Mouse (Mus musculus) lung, adult 18-20 months (tissue): Measurements from ENCODE around the gene Rdh1.

Experiments used
- DNase-seq, 2 experiments: peaks; one replicate each; pipeline ENCODE4 v3.0.0; 2022; ENCODE audit warnings: mixed read lengths in 2 of 2

Gene Rdh1

GRCm38 (mm10) chr10:127759181-127760110 lies at the start of gene Rdh1, which contains the start of gene Rdh16f1:
Gene Rdh1 (plus strand): TSS chr10:127759721.
Gene Rdh16f1 (plus strand): TSS chr10:127759787.
- no peak for DNase-seq

- no peak for DNase-seq
Observed at GRCm38 (mm10) chr10:127710331-127710730, 49.2 kb upstream of the Rdh1 start.

DNA sequence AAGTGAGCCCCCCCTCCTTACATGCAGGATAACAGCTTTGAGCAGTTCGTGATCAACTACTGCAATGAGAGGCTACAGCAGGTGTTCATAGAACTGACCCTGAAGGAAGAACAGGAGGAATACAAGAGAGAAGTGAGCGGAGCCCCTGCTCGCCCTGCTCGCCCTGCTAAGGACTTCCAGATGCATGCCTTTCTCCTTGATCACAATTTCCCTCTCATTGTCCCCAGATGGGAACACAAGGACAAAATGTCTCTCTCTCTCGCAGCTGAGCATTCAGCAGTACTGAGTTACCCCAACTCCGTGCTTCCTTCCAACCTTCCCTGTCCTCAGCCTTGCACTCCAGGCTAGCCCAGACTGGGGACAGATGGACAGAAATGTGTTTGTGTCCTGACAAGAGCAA lies 46.8 kb upstream of the Rdh1 start:
- DNase-seq = no peak

GRCm38 (mm10) chr10:127721671-127722418 lies 37.7 kb upstream of the Rdh1 start:
- no peak for DNase-seq

DNA sequence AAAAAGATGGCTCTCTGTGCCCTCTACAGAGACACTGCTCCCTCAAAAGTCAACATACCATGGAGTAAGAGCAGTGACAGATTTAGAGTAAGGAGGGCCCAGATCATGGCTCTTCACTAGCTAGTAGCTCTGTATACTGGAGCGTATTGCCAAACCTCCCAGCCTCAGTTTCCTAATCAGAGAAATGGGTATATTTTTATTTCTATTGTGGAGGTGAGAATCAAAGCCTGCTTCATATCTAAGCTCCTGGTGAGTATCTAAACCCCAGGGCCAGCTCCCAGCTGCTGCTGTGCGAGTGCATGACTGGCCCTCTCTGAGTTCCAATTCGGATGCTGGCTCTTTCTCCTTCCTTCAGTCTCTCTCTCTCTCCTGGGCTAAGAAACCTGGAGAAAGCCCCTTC lies 35.3 kb upstream of the Rdh1 start, which contains the start of gene Tac2:
TSS of gene Tac2 (plus strand) at position 301 of the 400 bp plus-strand sequence.
- DNase-seq = no peak

DNA sequence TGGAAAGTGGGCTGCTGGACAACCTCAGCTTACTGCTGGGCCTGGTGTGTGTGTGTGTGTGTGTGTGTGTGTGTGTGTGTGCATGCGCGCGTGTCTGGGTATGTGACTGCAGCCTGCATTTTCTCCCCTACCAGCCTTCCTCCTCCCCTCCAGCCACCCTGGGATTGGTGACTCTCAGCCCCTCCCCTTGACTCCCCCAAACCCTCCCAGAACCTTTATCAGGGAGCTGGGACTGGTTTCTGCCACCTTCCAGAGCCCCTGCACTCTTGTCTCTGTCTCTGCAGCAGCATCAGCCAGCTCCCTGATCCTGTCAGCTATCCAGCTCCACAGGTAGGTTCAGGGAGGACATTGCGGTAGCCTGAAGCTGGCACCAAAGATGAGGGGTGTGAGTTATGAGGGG lies 34.4 kb upstream of the Rdh1 start:
- DNase-seq = no peak

DNA sequence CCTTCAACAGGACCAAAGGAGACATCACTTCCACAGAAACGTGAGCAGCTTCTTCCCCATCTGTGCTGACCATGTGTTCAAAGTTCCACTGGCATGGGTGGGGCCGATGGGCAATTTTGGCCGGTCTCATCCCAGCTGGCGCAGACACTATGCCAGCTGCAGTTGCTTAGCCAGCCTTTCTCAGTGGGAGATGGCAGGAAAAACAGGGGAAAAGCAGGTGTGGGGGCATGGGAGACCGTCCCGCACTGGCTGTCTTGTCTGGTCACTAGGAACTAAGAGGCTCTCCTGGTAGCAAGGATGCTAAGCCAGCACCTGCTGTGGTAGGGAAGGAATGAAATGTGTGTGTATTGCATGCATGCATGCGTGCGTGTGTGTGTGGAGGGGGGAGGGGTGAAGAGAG lies 31.1 kb upstream of the Rdh1 start:
- DNase-seq = no peak

GRCm38 (mm10) chr10:127730285-127730932 lies 29.1 kb upstream of the Rdh1 start:
- no peak for DNase-seq

DNA sequence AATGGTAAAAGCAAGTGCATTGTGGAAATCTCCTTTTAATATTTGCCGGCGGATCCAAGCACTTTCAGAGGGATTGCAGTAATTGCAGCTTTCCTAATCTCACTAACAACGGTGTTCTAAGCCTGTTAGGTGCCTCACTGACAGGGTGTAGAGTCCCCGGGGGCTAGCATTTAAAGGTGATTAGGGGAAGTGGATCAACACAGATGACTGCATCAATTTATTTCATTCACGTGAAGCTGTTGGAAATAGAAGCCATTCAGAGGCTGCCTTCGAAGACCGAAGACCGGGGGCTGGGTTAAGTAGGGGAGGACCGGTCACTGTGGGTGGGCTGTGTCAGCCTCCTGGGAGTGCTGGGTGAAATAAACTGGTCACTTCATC lies 28.6 kb upstream of the Rdh1 start:
- no peak for DNase-seq

GRCm38 (mm10) chr10:127731397-127731796 lies 28.1 kb upstream of the Rdh1 start:
- no peak for DNase-seq

DNA sequence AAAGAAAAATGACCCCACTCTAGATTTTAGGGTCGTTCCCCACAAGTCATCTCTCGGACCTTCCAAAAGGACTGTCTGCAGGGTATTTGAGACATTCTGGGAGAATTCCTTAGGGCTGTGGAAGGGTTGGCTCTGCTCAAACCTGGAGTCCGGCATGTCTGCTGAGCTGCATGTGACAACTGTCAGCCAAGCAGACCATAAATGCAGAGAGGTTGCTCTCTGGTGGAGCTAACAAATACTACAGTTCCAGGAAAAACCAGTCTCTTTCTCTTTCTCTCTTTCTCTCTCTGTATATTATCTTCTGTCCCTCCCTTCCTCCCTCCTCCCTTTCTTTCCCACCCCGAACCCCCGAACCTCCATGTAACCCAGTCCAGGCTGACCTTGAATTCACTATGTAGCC lies 25.1 kb upstream of the Rdh1 start:
- no peak for DNase-seq

DNA sequence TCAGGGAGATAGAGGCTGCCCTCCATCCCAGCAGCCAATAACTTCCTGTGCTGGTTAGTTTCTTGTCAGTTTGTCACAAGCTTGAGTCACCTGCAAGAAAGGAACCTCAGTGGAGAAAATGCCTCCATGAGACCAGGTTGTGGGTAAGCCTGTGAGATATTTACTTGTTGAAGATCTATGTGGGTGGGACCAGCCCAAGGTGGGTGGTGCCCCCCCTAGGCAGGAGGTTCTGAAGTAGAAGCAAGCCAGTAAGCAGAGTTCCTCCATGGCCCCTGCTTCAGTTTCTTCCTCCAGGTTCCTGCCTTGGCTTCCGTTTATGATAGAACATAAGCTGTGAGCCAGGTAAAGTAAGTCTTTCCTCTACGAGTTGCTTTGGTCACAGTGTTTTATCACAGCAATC lies 23.3 kb upstream of the Rdh1 start:
- DNase-seq = no peak

DNA sequence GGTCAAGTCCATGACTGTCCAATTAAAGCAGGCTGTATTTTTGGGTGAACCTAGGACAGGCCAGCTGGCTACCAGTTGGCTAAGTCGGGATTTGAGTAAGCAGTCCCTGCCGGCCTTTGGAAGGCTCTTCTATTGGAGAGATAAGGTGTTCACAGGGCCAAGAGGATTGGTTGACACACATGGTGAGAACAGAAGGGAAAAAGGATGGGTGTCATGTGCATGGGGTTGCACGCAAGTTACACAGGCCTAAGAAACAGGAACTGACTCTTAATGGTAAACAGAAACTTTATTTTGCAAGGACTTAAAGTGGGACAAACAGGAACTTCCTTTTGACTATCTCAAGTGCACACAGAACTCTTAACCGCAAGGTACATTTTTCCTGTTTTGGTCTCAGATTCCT lies 22.6 kb upstream of the Rdh1 start:
- peak; percentile 48 to 56 for DNase-seq

- DNase-seq = no peak
Observed at GRCm38 (mm10) chr10:127737552-127737951, 22.0 kb upstream of the Rdh1 start.

- DNase-seq = peak; percentile 20 to 46
Observed at GRCm38 (mm10) chr10:127738151-127738882, 21.2 kb upstream of the Rdh1 start.

- peak; percentile 77 to 83 for DNase-seq
Observed at GRCm38 (mm10) chr10:127739083-127739660, 20.3 kb upstream of the Rdh1 start, which contains the start of gene Zbtb39. Gene Zbtb39 (plus strand): TSS chr10:127739538.

- peak; percentile 23 to 35 for DNase-seq
Observed at GRCm38 (mm10) chr10:127739661-127740161, 19.8 kb upstream of the Rdh1 start.

DNA sequence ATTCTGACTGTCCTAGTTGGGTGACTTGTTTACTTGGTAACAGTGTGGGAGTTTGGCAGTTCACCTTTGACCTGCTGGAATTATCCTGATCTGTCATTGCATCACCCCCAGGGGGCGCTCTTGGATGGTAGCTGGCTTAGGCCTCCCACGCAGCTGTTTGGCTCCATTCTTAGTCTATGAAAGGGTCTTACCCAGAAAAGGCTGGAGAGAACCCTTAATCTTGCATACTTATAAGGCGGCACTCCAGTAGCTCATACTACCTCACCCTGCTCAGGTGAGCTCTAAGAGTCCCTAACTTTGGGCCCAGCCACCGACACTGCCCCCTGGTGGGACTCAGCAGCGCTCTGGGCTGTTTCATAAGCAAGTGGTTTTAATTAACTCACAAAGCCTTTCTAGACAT lies 14.9 kb upstream of the Rdh1 start:
- DNase-seq = peak; percentile 32 to 56

- no peak for DNase-seq
Observed at GRCm38 (mm10) chr10:127745886-127746285, 13.6 kb upstream of the Rdh1 start.

- DNase-seq = no peak
Observed at GRCm38 (mm10) chr10:127747254-127747653, 12.3 kb upstream of the Rdh1 start.

- peak; percentile 45 to 59 for DNase-seq
Observed at GRCm38 (mm10) chr10:127748847-127749612, 10.5 kb upstream of the Rdh1 start.
